Mouse (Mus musculus) lung, embryonic 15.5 days (tissue): ENCODE data around the gene Foxn4. TPM values are rescaled to one million over a fixed set of nuclear protein-coding genes. Genes with fewer than 3 reads are reported as not detected.

Source experiments
- ATAC-seq: fragments of 200-750 bp; cut with Nextera tagmentation; 2 replicates; pipeline ENCODE4 v1.8.0; 2017; ENCODE audit warnings: moderate number of reproducible peaks, borderline replicate concordance; ENCODE audit not compliant: low FRiP score, low TSS enrichment; ENCODE audit errors: extremely low read depth
- H3K27ac ChIP-seq: fragments of 300-500 bp; sonication (generic); 2 replicates; pipeline ENCODE4 v1.5.1; 2015; ENCODE audit warnings: moderate library complexity, mild to moderate bottlenecking, inconsistent platforms
- H3K27me3 ChIP-seq: fragments of 300-500 bp; sonication (generic); 2 replicates; pipeline ENCODE4 v1.6.1; 2015; ENCODE audit warnings: inconsistent platforms
- H3K36me3 ChIP-seq: fragments of 300-500 bp; sonication (generic); 2 replicates; pipeline ENCODE4 v1.6.1; 2015; ENCODE audit warnings: inconsistent platforms
- H3K4me1 ChIP-seq: fragments of 300-500 bp; sonication (generic); 2 replicates; pipeline ENCODE4 v1.6.1; 2015; ENCODE audit warnings: inconsistent platforms
- H3K4me2 ChIP-seq: fragments of 300-500 bp; sonication (generic); 2 replicates; pipeline ENCODE4 v1.6.1; 2015; ENCODE audit warnings: inconsistent platforms, mild to moderate bottlenecking, moderate library complexity
- H3K4me3 ChIP-seq: fragments of 300-500 bp; sonication (generic); 2 replicates; pipeline ENCODE4 v1.5.1; 2015; ENCODE audit warnings: mild to moderate bottlenecking, inconsistent platforms
- H3K9ac ChIP-seq: fragments of 300-500 bp; sonication (generic); 2 replicates; pipeline ENCODE4 v1.6.1; 2015; ENCODE audit warnings: inconsistent platforms
- H3K9me3 ChIP-seq: fragments of 300-500 bp; sonication (generic); 2 replicates; pipeline ENCODE4 v1.6.1; 2016; ENCODE audit warnings: inconsistent platforms
- WGBS: fragments of 180-500 bp; shearing (Covaris S2); methylation state at CpG from one replicate; pipeline ENCODE4 v1.1.7; 2015; 5-methylcytosine and 5-hydroxymethylcytosine counted together
- polyA plus RNA-seq: library from polyadenylated mRNA; unstranded; fragments of >200 nt; fragmentation: Nextera tagmentation; extraction: Ambion mirVana; gene quantifications from 2 replicates; pipeline ENCODE4 v1.2.1, GENCODE M21; 2015

The Foxn4 gene
- polyA plus RNA-seq, 1 experiment from 2014 or later: 1.7 TPM

- Histone ChIP-seq H3K9me3 (no peaks in the 10 kb centered on the region; the same call in 1 of the 2 replicates), H3K4me2 (no peak overlapping the region), H3K4me3 (no peak overlapping the region), H3K9ac (no peak overlapping the region), H3K36me3 (no peaks in the 10 kb centered on the region), H3K4me1 (no peaks in the 10 kb centered on the region), H3K27me3 (no peaks in the 10 kb centered on the region), H3K27ac (no peak overlapping the region)
- WGBS: 88% methylated on average over 7 of the region's 7 CpGs
- ATAC-seq: no peak
These were observed 47.6 kb downstream of the Foxn4 start for GRCm38 (mm10) chr5:114226051-114226450.

GRCm38 (mm10) chr5:114218771-114219170 is 54.8 kb downstream of the Foxn4 start:
- ATAC-seq: no peak
- Histone ChIP-seq H3K9me3 (no peaks in the 10 kb centered on the region), H3K9ac (no peak overlapping the region), H3K4me2 (no peak overlapping the region), H3K27ac (no peak overlapping the region), H3K36me3 (no peaks in the 10 kb centered on the region), H3K4me3 (no peak overlapping the region), H3K4me1 (no peaks in the 10 kb centered on the region), H3K27me3 (no peaks in the 10 kb centered on the region)
- WGBS: 66% methylated on average over 14 of the region's 14 CpGs

- WGBS: 58% methylated on average over 10 of the region's 10 CpGs
- no peak overlapping the region for H3K4me2 ChIP-seq
- no peaks in the 10 kb centered on the region for H3K4me1 ChIP-seq
- no peak overlapping the region for H3K4me3 ChIP-seq
- H3K27me3 ChIP-seq: no peaks in the 10 kb centered on the region
- H3K36me3 ChIP-seq: no peaks in the 10 kb centered on the region
- H3K9ac ChIP-seq: no peak overlapping the region
- H3K27ac ChIP-seq: no peak overlapping the region
- no peak for ATAC-seq
- H3K9me3 ChIP-seq: no peaks in the 10 kb centered on the region
These were observed 60.4 kb downstream of the Foxn4 start for GRCm38 (mm10) chr5:114213183-114213582.

DNA sequence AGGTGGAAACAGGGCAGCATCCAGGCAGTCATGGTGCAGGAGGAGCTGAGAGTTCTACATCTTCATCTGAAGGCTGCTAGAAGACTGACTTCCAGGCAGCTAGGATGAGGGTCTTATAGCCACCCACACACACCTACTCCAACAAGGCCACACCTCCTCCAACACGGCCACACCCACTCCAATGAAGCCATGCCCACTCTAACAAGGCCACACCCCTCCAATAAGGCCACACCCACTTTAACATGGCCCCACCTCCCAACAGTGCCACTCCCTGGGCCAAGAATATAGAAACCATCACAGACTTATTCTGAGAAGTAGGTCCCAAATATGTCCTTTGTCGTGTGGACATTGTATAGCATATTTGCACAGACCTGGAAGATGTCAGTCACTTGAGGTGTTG is 67.4 kb downstream of the Foxn4 start:
- no peaks in the 10 kb centered on the region for H3K9me3 ChIP-seq
- H3K27ac ChIP-seq: no peak overlapping the region
- no peaks in the 10 kb centered on the region for H3K27me3 ChIP-seq
- H3K9ac ChIP-seq: no peak overlapping the region
- no peak for ATAC-seq
- no peaks in the 10 kb centered on the region for H3K36me3 ChIP-seq
- H3K4me2 ChIP-seq: no peak overlapping the region
- no peaks in the 10 kb centered on the region for H3K4me1 ChIP-seq
- 76% methylated on average over 2 of the region's 2 CpGs for WGBS
- no peak overlapping the region for H3K4me3 ChIP-seq

Other genes with a start within 250 kb of the Foxn4 start
- 11.4 and 13.2 TPM in 2 replicates for gene Usp30, start 208.3 kb downstream of the Foxn4 start, polyA plus RNA-seq
- gene Svop, start 182.2 kb downstream of the Foxn4 start, polyA plus RNA-seq: 0.28 and 0.44 TPM in 2 replicates
- gene Alkbh2, start 145.6 kb downstream of the Foxn4 start, polyA plus RNA-seq: 9.5 and 10.3 TPM in 2 replicates
- gene Ung, start 143.4 kb downstream of the Foxn4 start, polyA plus RNA-seq: 50.9 and 51.8 TPM in 2 replicates
- 1.7 and 2.4 TPM in 2 replicates for gene Acacb, start 127.3 kb downstream of the Foxn4 start, polyA plus RNA-seq
- 3.5 and 4.6 TPM in 2 replicates for gene Myo1h, start 15.4 kb upstream of the Foxn4 start, polyA plus RNA-seq
- 169 and 176 TPM in 2 replicates for gene Kctd10, start 106.7 kb upstream of the Foxn4 start, polyA plus RNA-seq
- 43.4 and 46.5 TPM in 2 replicates for gene Ube3b, start 106.8 kb upstream of the Foxn4 start, polyA plus RNA-seq
- gene Mmab, start 170.3 kb upstream of the Foxn4 start, polyA plus RNA-seq: 30.5 and 31.0 TPM in 2 replicates
- 39.2 and 43.8 TPM in 2 replicates for gene Mvk, start 170.5 kb upstream of the Foxn4 start, polyA plus RNA-seq